Mouse (Mus musculus): Measurements from ENCODE around the gene Acadvl. TPM values are rescaled to one million over a fixed set of nuclear protein-coding genes. Genes with fewer than 3 reads are reported as not detected.
A peak's percentile ranks its signal among the peaks of the same experiment; 100 is the strongest.

Gene Acadvl
- polyA plus RNA-seq, 1 experiment = 88.6 TPM

GRCm38 (mm10) chr11:69990850-69991691 is 24.1 kb downstream of the Acadvl start, which contains the start of gene Gabarap:
Gene Gabarap (plus strand): TSS chr11:69991143.
- peak; percentile 92; the same call in 1 of the 2 replicates for TF ChIP-seq POLR2A (IDR thresholded peaks at IDR 0.05; ENCODE audit: borderline replicate concordance, extremely low read depth, low read depth, low read length)
- no peak for TF ChIP-seq CTCF (IDR thresholded peaks at IDR 0.05; ENCODE audit: insufficient read depth, low read length)
- WGBS = 1% methylated on average over 40 of the region's 40 CpGs
- H3K4me1 ChIP-seq (ENCODE audit: control insufficient read depth, insufficient read depth, low read length) = peaks cover 4% of the 10 kb centered on the region
- peak within 1 kb of the TSS; percentile 69 for H3K4me3 ChIP-seq (replicated peaks; ENCODE audit: extremely low read depth, low read depth, low read length)
- DNase-seq = peak; percentile 94

DNA sequence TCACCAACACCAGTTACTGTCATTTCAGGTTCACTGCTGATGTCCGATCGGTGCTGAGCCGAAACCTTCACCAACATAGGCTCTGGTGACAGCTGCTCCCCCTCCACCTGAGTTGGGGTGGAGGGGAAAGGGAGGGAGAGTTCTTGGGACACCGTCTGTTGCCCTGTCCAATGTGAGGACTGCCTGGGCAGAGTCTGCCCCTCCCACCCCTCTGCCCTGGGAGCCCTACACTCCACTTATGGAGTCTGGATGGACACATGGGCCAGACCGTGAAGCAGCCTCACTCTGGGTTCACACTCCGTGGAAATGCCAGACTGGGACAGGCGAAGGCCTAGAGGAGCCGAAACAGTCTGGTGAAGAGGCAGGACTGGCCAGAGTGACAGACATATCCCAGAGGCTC is 25.3 kb downstream of the Acadvl start:
- DNase-seq = no peak
- WGBS = 82% methylated on average over 8 of the region's 8 CpGs
- Histone ChIP-seq H3K4me3 (replicated peaks; ENCODE audit: extremely low read depth, low read depth, low read length) (no peak overlapping the region), H3K4me1 (ENCODE audit: control insufficient read depth, insufficient read depth, low read length) (peaks cover 4% of the 10 kb centered on the region)
- no peak for TF ChIP-seq CTCF (IDR thresholded peaks at IDR 0.05; ENCODE audit: insufficient read depth, low read length)
- TF ChIP-seq POLR2A (IDR thresholded peaks at IDR 0.05; ENCODE audit: borderline replicate concordance, extremely low read depth, low read depth, low read length) = no peak

GRCm38 (mm10) chr11:69984431-69984830 is 30.8 kb downstream of the Acadvl start:
- peaks cover 8% of the 10 kb centered on the region; the same call in 1 of the 2 replicates for H3K4me1 ChIP-seq (ENCODE audit: control insufficient read depth, insufficient read depth, low read length)
- no peak overlapping the region for H3K4me3 ChIP-seq (replicated peaks; ENCODE audit: extremely low read depth, low read depth, low read length)
- 83% methylated on average over 8 of the region's 8 CpGs for WGBS
- TF ChIP-seq CTCF (IDR thresholded peaks at IDR 0.05; ENCODE audit: insufficient read depth, low read length) (no peak), POLR2A (IDR thresholded peaks at IDR 0.05; ENCODE audit: borderline replicate concordance, extremely low read depth, low read depth, low read length) (no peak)
- DNase-seq = no peak

DNA sequence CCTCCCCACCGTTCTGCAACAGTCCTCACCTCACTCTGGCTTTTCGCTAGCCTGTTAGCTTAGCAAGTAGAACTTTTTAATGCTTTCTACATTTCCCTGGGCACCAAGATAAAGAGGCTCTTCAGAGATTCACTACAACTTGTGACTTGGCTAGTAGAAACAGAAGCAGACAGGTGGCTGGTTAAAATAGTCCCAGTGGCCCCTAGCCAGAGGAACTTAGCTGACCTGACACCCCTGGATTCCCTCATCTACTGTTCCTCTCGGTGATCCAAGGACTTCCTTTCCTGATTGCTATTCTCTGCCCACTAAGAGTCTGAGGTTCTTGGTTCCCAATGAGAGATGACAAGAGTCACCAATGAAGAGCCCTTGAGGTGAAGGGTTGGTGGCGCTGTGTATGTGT is 31.8 kb downstream of the Acadvl start:
- TF ChIP-seq CTCF (IDR thresholded peaks at IDR 0.05; ENCODE audit: insufficient read depth, low read length) (no peak), POLR2A (IDR thresholded peaks at IDR 0.05; ENCODE audit: borderline replicate concordance, extremely low read depth, low read depth, low read length) (no peak)
- no peak overlapping the region for H3K4me3 ChIP-seq (replicated peaks; ENCODE audit: extremely low read depth, low read depth, low read length)
- 67% methylated on average over 4 of the region's 4 CpGs for WGBS
- H3K4me1 ChIP-seq (ENCODE audit: control insufficient read depth, insufficient read depth, low read length) = peaks cover 8% of the 10 kb centered on the region; the same call in 1 of the 2 replicates
- no peak for DNase-seq

DNA sequence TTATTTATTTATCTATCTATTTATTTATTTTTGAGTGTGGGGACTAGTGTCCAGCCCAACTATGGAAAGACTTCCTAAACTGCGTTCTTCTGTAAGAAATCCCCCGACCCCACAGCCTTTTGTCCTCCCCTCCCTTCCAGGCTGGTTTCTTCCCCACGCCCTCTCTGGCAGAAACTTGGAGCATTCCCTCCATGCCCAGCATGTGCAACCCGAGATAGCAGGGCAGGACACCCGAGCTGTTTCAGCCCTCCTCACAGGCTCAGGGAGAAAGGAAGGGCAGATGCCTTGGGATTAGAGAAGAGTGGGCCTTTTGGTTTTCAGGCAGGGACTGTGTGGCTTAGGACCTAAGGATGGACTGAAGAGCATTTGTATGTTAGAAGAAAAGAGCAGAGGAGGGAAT is 32.3 kb downstream of the Acadvl start:
- 21% methylated on average over 5 of the region's 5 CpGs for WGBS
- DNase-seq = no peak
- TF ChIP-seq CTCF (IDR thresholded peaks at IDR 0.05; ENCODE audit: insufficient read depth, low read length) (no peak), POLR2A (IDR thresholded peaks at IDR 0.05; ENCODE audit: borderline replicate concordance, extremely low read depth, low read depth, low read length) (no peak)
- no peak overlapping the region for H3K4me3 ChIP-seq (replicated peaks; ENCODE audit: extremely low read depth, low read depth, low read length)
- H3K4me1 ChIP-seq (ENCODE audit: control insufficient read depth, insufficient read depth, low read length) = peaks cover 8% of the 10 kb centered on the region; the same call in 1 of the 2 replicates

- peaks cover 8% of the 10 kb centered on the region; the same call in 1 of the 2 replicates for H3K4me1 ChIP-seq (ENCODE audit: control insufficient read depth, insufficient read depth, low read length)
- H3K4me3 ChIP-seq (replicated peaks; ENCODE audit: extremely low read depth, low read depth, low read length) = peak within 1 kb of the TSS; percentile 94
- TF ChIP-seq POLR2A (IDR thresholded peaks at IDR 0.05; ENCODE audit: borderline replicate concordance, extremely low read depth, low read depth, low read length) (no peak), CTCF (IDR thresholded peaks at IDR 0.05; ENCODE audit: insufficient read depth, low read length) (no peak)
- 37% methylated on average over 8 of the region's 8 CpGs for WGBS
- no peak for DNase-seq
Measured at GRCm38 (mm10) chr11:69982225-69982624, 33.0 kb downstream of the Acadvl start, which contains the start of gene Elp5. Gene Elp5 (minus strand): TSS chr11:69982517.

DNA sequence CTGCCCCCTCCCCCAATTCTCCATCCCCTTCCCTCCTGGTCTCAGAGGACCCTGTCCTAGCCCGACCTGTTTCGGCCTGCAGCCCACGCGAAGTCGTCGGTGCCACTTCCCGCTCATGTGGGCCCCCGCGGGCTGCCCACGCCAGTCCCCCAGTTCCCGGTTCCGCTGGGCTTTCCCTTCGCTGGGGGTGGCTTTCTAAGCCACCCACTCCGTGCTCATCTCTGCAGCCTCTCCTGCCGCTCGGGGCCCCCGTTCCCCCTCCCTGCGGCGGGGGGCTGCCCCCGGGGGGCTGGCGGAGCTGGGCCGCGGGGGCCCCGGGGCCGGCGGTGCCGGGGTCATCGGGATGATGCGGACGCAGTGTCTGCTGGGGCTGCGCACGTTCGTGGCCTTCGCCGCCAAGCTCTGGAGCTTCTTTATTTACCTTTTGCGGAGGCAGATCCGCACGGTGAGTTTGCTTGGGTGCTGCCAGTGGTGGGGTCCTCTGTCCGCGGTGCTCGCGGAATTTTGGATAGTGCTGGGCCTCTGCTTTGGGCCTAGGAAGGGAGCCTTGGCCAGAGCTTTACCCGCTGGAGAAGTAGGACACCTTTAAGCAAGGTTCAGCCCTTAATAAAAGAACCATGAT is 34.0 kb downstream of the Acadvl start, which contains the start of gene Ctdnep1:
Gene Ctdnep1 (plus strand): TSS at position 16 of the 622 bp plus-strand sequence.
- TF ChIP-seq POLR2A (IDR thresholded peaks at IDR 0.05; ENCODE audit: borderline replicate concordance, extremely low read depth, low read depth, low read length) = no peak
- no peak for TF ChIP-seq CTCF (IDR thresholded peaks at IDR 0.05; ENCODE audit: insufficient read depth, low read length)
- DNase-seq = peak; percentile 37
- H3K4me3 ChIP-seq (replicated peaks; ENCODE audit: extremely low read depth, low read depth, low read length) = peak within 1 kb of the TSS; percentile 94
- WGBS = under 1% methylated on average over 41 of the region's 43 CpGs
- peaks cover 8% of the 10 kb centered on the region; the same call in 1 of the 2 replicates for H3K4me1 ChIP-seq (ENCODE audit: control insufficient read depth, insufficient read depth, low read length)

DNA sequence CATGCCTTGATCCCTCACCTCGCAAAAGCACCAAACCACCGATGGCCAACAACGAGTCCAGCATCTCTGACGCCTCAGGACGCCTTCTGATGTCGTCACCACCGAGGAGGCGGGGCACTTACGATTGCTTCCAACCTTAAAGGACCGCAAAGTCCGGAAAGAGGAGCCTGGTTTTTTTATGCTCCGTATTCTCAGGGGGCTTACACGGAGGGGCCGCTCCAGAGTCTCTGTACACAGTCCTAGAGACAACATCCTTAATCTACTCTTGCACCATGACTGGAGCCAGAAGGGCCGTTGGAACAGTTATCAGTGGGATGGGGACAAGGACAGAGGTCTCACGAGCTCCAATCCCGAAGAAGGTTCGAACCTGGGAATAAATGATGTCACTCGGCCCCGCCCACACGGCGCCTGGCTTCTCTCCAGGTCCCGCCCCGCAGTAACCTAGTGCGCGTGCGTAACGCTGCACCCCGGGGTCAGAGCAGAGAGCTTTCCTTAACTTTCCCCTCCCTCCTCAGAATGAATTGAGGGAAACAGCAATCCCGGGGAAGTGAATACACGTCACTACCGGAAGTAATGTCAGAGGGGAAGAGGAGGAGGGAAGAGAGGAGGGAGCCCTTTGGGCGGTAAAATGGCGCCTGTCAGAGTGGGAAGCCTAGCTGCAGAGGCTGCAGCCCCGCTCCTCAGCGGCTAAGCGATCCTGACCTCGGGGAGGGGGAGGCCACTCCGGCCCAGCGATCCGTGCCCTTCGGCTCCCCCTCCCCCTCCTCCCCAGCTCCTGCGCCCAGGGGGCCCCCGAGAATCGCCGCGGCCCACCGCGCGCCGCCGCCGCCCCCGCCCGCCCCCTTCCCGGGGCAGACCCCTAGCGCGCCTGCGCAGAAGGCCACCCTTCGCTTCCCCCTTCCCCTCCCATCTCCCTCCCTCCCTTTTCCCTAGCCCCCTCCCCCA is 34.7 kb downstream of the Acadvl start:
- Histone ChIP-seq H3K4me1 (ENCODE audit: control insufficient read depth, insufficient read depth, low read length) (peaks cover 8% of the 10 kb centered on the region; the same call in 1 of the 2 replicates), H3K4me3 (replicated peaks; ENCODE audit: extremely low read depth, low read depth, low read length) (peak overlapping the region; percentile 94)
- WGBS = 2% methylated on average over 55 of the region's 60 CpGs
- DNase-seq = peak; percentile 99
- TF ChIP-seq CTCF (IDR thresholded peaks at IDR 0.05; ENCODE audit: insufficient read depth, low read length) (no peak), POLR2A (IDR thresholded peaks at IDR 0.05; ENCODE audit: borderline replicate concordance, extremely low read depth, low read depth, low read length) (peak; percentile 94)
